In the genomic region with DNA sequence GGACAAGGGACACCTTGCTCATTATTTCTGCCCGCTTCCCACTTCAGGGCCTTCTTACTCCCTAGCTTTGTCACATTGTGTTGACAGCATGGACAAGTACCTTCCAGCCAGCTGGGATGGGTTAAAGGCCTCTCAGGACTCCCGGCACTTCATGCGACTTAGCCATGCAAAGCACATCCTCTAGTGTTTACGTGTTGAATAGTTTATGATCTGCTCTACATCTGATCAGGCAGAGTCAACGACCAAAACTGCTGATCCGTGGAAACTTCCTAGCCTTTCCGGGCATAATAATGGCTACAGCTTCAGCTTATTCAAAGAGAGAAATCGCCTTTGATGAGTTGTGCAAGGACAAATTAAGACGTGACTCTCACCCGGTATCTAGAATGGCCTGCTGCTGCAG, we compare ENCODE assay signal across 19 mouse cellular contexts. TPM values are rescaled to one million over a fixed set of nuclear protein-coding genes. Genes with fewer than 3 reads are reported as not detected.
DNase-seq lines count a peak whose midpoint lies in the region; ATAC-seq lines count a peak whose summit lies in the region.
"Had no signal": no experiment of that assay in that cellular context is flagged by ENCODE, and none has a peak within 500 bp of the region (broad histone marks: within the 10 kb centered on the region; RNA-seq: fewer than 3 reads in every experiment).

No protein-coding gene starts in this region.

- H3K27me3 ChIP-seq in kidney, embryonic 15.5 days, result no peaks in the 10 kb centered on the region
- H3K27me3 ChIP-seq in midbrain, embryonic 11.5 days (ENCODE audit: control insufficient read depth, insufficient read depth, low read length), result no peaks in the 10 kb centered on the region
- no peaks in the 10 kb centered on the region for H3K27me3 ChIP-seq in midbrain, embryonic 10.5 days (ENCODE audit: low read depth, poor library complexity, severe bottlenecking)
- no peaks in the 10 kb centered on the region for H3K27me3 ChIP-seq in midbrain, embryonic 14.5 days (ENCODE audit: control insufficient read depth, insufficient read depth, low read length)
- H3K27me3 ChIP-seq: CH12.LX; embryonic facial prominence, embryonic 12.5 days; forebrain, embryonic 15.5 days; heart, embryonic 12.5 days; Patski had no signal

- no peaks in the 10 kb centered on the region for H3K36me3 ChIP-seq in kidney, embryonic 15.5 days
- no peaks in the 10 kb centered on the region for H3K36me3 ChIP-seq in midbrain, embryonic 11.5 days (ENCODE audit: control insufficient read depth, insufficient read depth, low read length)
- no peaks in the 10 kb centered on the region for H3K36me3 ChIP-seq in midbrain, embryonic 10.5 days
- H3K36me3 ChIP-seq in midbrain, embryonic 14.5 days (ENCODE audit: control insufficient read depth, insufficient read depth, low read length), result no peaks in the 10 kb centered on the region
- H3K36me3 ChIP-seq: embryonic facial prominence, embryonic 12.5 days; forebrain, embryonic 15.5 days; heart, embryonic 12.5 days; hindbrain, embryonic 10.5 days had no signal

- peaks cover 14% of the 10 kb centered on the region for H3K4me1 ChIP-seq in kidney, embryonic 15.5 days
- no peaks in the 10 kb centered on the region for H3K4me1 ChIP-seq in midbrain, embryonic 11.5 days (ENCODE audit: control insufficient read depth, insufficient read depth, low read length)
- H3K4me1 ChIP-seq in midbrain, embryonic 10.5 days, result peaks cover 10% of the 10 kb centered on the region
- no peaks in the 10 kb centered on the region for H3K4me1 ChIP-seq in midbrain, embryonic 14.5 days (ENCODE audit: control insufficient read depth, insufficient read depth, low read length)
- H3K4me1 ChIP-seq: embryonic facial prominence, embryonic 12.5 days; forebrain, embryonic 15.5 days; heart, embryonic 12.5 days had no signal

- no peak overlapping the region for H3K27ac ChIP-seq in kidney, embryonic 15.5 days
- H3K27ac ChIP-seq in midbrain, embryonic 11.5 days (ENCODE audit: low read depth, low read length), result no peak overlapping the region
- H3K27ac ChIP-seq in midbrain, embryonic 10.5 days (replicated peaks), result no peak overlapping the region
- no peak overlapping the region for H3K27ac ChIP-seq in midbrain, embryonic 14.5 days (replicated peaks; ENCODE audit: low read depth, low read length)
- H3K27ac ChIP-seq: embryonic facial prominence, embryonic 12.5 days; forebrain, embryonic 15.5 days; heart, adult 2 months; hindbrain, embryonic 10.5 days; hindbrain, embryonic 14.5 days had no signal

- 34% methylated on average over 10 of the region's 10 CpGs for WGBS in kidney, embryonic 15.5 days
- WGBS in midbrain, embryonic 11.5 days, result 59% methylated on average over 10 of the region's 10 CpGs
- WGBS in midbrain, embryonic 10.5 days, result 64% methylated on average over 10 of the region's 10 CpGs
- 26% methylated on average over 10 of the region's 10 CpGs for WGBS in midbrain, embryonic 14.5 days

- H3K9me3 ChIP-seq in kidney, embryonic 15.5 days (replicated peaks), result no peaks in the 10 kb centered on the region
- H3K9me3 ChIP-seq in midbrain, embryonic 11.5 days (ENCODE audit: control insufficient read depth, low read length), result no peaks in the 10 kb centered on the region
- H3K9me3 ChIP-seq in midbrain, embryonic 10.5 days (replicated peaks), result no peaks in the 10 kb centered on the region
- no peaks in the 10 kb centered on the region for H3K9me3 ChIP-seq in midbrain, embryonic 14.5 days (ENCODE audit: control insufficient read depth, low read length)
- H3K9me3 ChIP-seq: embryonic facial prominence, embryonic 12.5 days; forebrain, embryonic 15.5 days; heart, embryonic 12.5 days; hindbrain, embryonic 10.5 days had no signal

- no peak overlapping the region for H3K4me2 ChIP-seq in kidney, embryonic 15.5 days
- no peak overlapping the region for H3K4me2 ChIP-seq in midbrain, embryonic 11.5 days
- no peak overlapping the region for H3K4me2 ChIP-seq in midbrain, embryonic 14.5 days (ENCODE audit: low read length)
- H3K4me2 ChIP-seq: embryonic facial prominence, embryonic 12.5 days; forebrain, embryonic 15.5 days; heart, embryonic 12.5 days; hindbrain, embryonic 14.5 days had no signal

- no peak for DNase-seq in kidney, adult 8-10 months
- DNase-seq in midbrain, embryonic 11.5 days (ENCODE audit: low spot score, missing footprints), result no peak
- DNase-seq in midbrain, embryonic 10.5 days (ENCODE audit: low spot score), result no peak
- DNase-seq in midbrain, embryonic 14.5 days, result peak; percentile 21
- no peak for DNase-seq in gastrocnemius, postnatal 4 days (ENCODE audit: low spot score in 2 of 2)
- DNase-seq: adrenal gland, postnatal 25 days; cerebellum, adult 8-10 months; cerebellum, postnatal 25 days; gastrocnemius, postnatal 36 days; heart, adult 2 months had no signal

- ATAC-seq in kidney, embryonic 15.5 days (replicated peaks; ENCODE audit: low FRiP score), result peak; percentile 79
- ATAC-seq in midbrain, embryonic 11.5 days (ENCODE audit: low FRiP score), result peak; percentile 65; the same call in 1 of the 2 replicates
- no peak; the same call in 1 of the 2 replicates for ATAC-seq in midbrain, embryonic 14.5 days (ENCODE audit: low FRiP score, low TSS enrichment)
- ATAC-seq: activated CD4-positive, CD25-positive, alpha-beta regulatory T cell, adult 4 months; forebrain, embryonic 15.5 days; Patski had no signal

- no peak overlapping the region for H3K4me3 ChIP-seq in kidney, embryonic 15.5 days (replicated peaks)
- H3K4me3 ChIP-seq in midbrain, embryonic 11.5 days (ENCODE audit: low read depth, low read length), result no peak overlapping the region
- H3K4me3 ChIP-seq in midbrain, embryonic 10.5 days, result no peak overlapping the region
- no peak overlapping the region for H3K4me3 ChIP-seq in midbrain, embryonic 14.5 days (replicated peaks; ENCODE audit: low read depth, low read length)
- H3K4me3 ChIP-seq: embryonic facial prominence, embryonic 12.5 days; forebrain, embryonic 15.5 days; heart, adult 2 months; heart, embryonic 12.5 days; hindbrain, embryonic 10.5 days had no signal

- no peak overlapping the region for H3K9ac ChIP-seq in kidney, embryonic 15.5 days
- H3K9ac ChIP-seq in midbrain, embryonic 11.5 days (ENCODE audit: low read length), result no peak overlapping the region
- no peak overlapping the region for H3K9ac ChIP-seq in midbrain, embryonic 14.5 days (replicated peaks; ENCODE audit: low read length)
- H3K9ac ChIP-seq: embryonic facial prominence, embryonic 12.5 days; forebrain, embryonic 15.5 days; heart, embryonic 12.5 days; hindbrain, embryonic 14.5 days had no signal

RNA-seq across cellular contexts. Expression of gene Tyw5, which starts 38.8 kb away (rescaled TPM):
- 30.5 and 34.4 TPM in 2 replicates for polyA plus RNA-seq in kidney, embryonic 15.5 days (2015; fragmentation: Nextera tagmentation; extraction: Ambion mirVana)
- polyA plus RNA-seq in midbrain, embryonic 11.5 days (2014; fragmentation: Nextera tagmentation; extraction: Ambion mirVana), result 23.2 and 25.2 TPM in 2 replicates
- polyA plus RNA-seq in midbrain, embryonic 10.5 days (2016; fragmentation: Nextera tagmentation; extraction: Ambion mirVana), result 27.9 and 33.8 TPM in 2 replicates
- polyA plus RNA-seq in midbrain, embryonic 14.5 days (2014; fragmentation: Nextera tagmentation; extraction: Ambion mirVana), result 19.8 and 23.8 TPM in 2 replicates
- total RNA-seq in gastrocnemius, postnatal 4 days (2021), result 1 to 10 TPM; 8.0 to 9.8 TPM

RNA-seq across cellular contexts. Expression of gene Maip1, which starts 39.6 kb away (rescaled TPM):
- 20.4 and 21.8 TPM in 2 replicates for polyA plus RNA-seq in kidney, embryonic 15.5 days (2015; fragmentation: Nextera tagmentation; extraction: Ambion mirVana)
- 19.6 and 20.1 TPM in 2 replicates for polyA plus RNA-seq in midbrain, embryonic 11.5 days (2014; fragmentation: Nextera tagmentation; extraction: Ambion mirVana)
- 18.7 and 19.5 TPM in 2 replicates for polyA plus RNA-seq in midbrain, embryonic 10.5 days (2016; fragmentation: Nextera tagmentation; extraction: Ambion mirVana)
- 16.1 and 17.5 TPM in 2 replicates for polyA plus RNA-seq in midbrain, embryonic 14.5 days (2014; fragmentation: Nextera tagmentation; extraction: Ambion mirVana)
- total RNA-seq in gastrocnemius, postnatal 4 days (2021), result 10 to 100 TPM in 1 of 2 experiments, 1 to 10 TPM in 1; 9.3 to 11.2 TPM
